Mouse (Mus musculus) stomach, embryonic 15.5 days (tissue): ENCODE data around the gene Lta. TPM values are rescaled to one million over a fixed set of nuclear protein-coding genes. Genes with fewer than 3 reads are reported as not detected.
"Not testable (repeated sequence)": the region's sequence is repeated elsewhere in the genome, so short reads cannot be mapped to it uniquely, and the experiment has no call there.

Experiments used
- ATAC-seq: fragments of 200-750 bp; cut with Nextera tagmentation; 2 replicates; pipeline ENCODE4 v1.8.0; 2017; ENCODE audit warnings: low read depth, moderate number of reproducible peaks, moderate TSS enrichment; ENCODE audit not compliant: insufficient read depth, low FRiP score
- H3K27ac ChIP-seq: fragments of 300-500 bp; sonication (generic); 2 replicates; pipeline ENCODE4 v1.5.1; 2015; ENCODE audit warnings: mild to moderate bottlenecking, inconsistent platforms
- H3K27me3 ChIP-seq: fragments of 300-500 bp; sonication (generic); replicated peaks from 2 replicates; pipeline ENCODE4 v1.6.1; 2015; ENCODE audit warnings: inconsistent platforms
- H3K36me3 ChIP-seq: fragments of 300-500 bp; sonication (generic); 2 replicates; pipeline ENCODE4 v1.6.1; 2015; ENCODE audit warnings: inconsistent platforms
- H3K4me1 ChIP-seq: fragments of 300-500 bp; sonication (generic); 2 replicates; pipeline ENCODE4 v1.6.1; 2015; ENCODE audit warnings: inconsistent platforms
- H3K4me2 ChIP-seq: fragments of 300-500 bp; sonication (generic); 2 replicates; pipeline ENCODE4 v1.6.1; 2015; ENCODE audit warnings: mild to moderate bottlenecking, inconsistent platforms
- H3K4me3 ChIP-seq: fragments of 300-500 bp; sonication (generic); replicated peaks from 2 replicates; pipeline ENCODE4 v1.5.1; 2015; ENCODE audit warnings: inconsistent platforms
- H3K9ac ChIP-seq: fragments of 300-500 bp; sonication (generic); 2 replicates; pipeline ENCODE4 v1.6.1; 2015; ENCODE audit warnings: inconsistent platforms
- H3K9me3 ChIP-seq: fragments of 300-500 bp; sonication (generic); 2 replicates; pipeline ENCODE4 v1.6.1; 2016; ENCODE audit warnings: inconsistent platforms
- WGBS: fragments of 180-500 bp; shearing (Covaris S2); methylation state at CpG from one replicate; pipeline ENCODE4 v1.1.7; 2015; 5-methylcytosine and 5-hydroxymethylcytosine counted together
- polyA plus RNA-seq: library from polyadenylated mRNA; unstranded; fragments of >200 nt; fragmentation: Nextera tagmentation; extraction: Ambion mirVana; gene quantifications from 2 replicates; pipeline ENCODE4 v1.2.1, GENCODE M21; 2015

Gene Lta
- polyA plus RNA-seq, 1 experiment from 2014 or later = 0.83 TPM

DNA sequence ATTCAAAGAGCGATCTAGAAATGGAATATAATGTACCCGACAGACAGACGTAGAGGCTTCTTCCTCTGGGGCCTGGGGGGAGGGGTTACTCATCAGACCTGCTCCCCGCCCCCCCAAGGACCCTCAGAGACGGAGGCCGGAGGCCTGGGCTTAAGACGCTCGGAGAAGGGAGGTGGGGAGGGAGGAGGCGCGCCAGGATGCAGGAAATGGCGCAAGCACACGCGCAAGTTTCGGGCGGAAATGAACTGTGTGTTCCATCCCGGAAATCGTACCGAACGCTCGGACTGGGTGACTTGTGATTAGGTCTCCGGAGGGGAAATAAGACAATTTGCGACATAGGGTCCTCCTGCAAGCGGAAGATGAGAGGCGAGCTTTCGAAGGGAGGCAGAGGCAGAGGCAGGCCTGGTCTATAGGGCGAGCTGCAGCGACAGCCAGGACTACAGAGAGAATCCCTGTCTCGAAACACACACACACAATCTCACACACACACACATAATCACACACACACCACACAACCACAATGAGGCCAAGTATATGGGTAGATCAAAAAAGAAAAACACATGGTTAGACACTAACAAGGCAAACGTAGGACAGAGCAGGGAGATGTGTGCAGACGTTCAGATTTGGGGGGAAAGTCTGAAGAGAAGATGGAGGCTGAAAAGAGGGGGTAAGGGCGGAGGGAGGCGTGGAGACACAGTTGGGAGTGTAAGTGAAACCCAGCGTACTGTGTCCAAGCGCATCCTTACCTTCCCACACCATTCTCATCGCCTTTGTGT, 30.7 kb upstream of the Lta start, which contains the start of gene Nfkbil1:
Nfkbil1 (minus strand) TSS at position 179 of the 776 bp plus-strand sequence.
- Histone ChIP-seq H3K4me2 (peak within 1 kb of the TSS; percentile 79), H3K4me1 (peaks cover 41% of the 10 kb centered on the region), H3K36me3 (peaks cover 5% of the 10 kb centered on the region; the same call in 1 of the 2 replicates), H3K4me3 (peak within 1 kb of the TSS; percentile 58), H3K27ac (peak within 1 kb of the TSS; percentile 95), H3K9me3 (no peaks in the 10 kb centered on the region), H3K27me3 (no peaks in the 10 kb centered on the region), H3K9ac (peak within 1 kb of the TSS; percentile 70)
- ATAC-seq = peak; percentile 80
- WGBS = under 1% methylated on average over 35 of the region's 35 CpGs

DNA sequence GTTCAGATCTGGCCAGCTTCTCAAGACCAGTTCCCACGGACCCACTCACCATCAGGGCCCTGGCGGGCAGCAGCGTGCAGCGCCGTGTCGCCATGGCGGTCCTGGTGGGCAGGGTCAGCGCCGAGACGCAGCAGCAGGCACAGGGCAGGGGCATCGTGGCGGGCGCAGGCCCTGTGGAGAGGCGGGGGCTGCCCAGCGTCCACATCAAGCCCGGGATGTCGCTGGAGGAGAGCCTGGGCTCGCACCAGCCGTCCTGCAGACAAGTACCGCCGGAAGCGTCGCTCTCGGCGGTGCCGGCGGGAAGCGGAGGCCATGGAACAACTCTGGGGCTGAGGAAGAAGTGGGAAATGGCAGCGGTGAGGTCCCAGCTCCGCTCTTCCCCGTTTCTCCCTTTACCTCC, 29.8 kb upstream of the Lta start:
- Histone ChIP-seq H3K27ac (peak overlapping the region; percentile 95), H3K27me3 (no peaks in the 10 kb centered on the region), H3K4me3 (peak overlapping the region; percentile 58), H3K9ac (peak overlapping the region; percentile 70), H3K4me2 (peak overlapping the region; percentile 79), H3K36me3 (peaks cover 5% of the 10 kb centered on the region; the same call in 1 of the 2 replicates), H3K9me3 (no peaks in the 10 kb centered on the region), H3K4me1 (peaks cover 34% of the 10 kb centered on the region)
- ATAC-seq = no peak
- WGBS = 2% methylated on average over 31 of the region's 31 CpGs

DNA sequence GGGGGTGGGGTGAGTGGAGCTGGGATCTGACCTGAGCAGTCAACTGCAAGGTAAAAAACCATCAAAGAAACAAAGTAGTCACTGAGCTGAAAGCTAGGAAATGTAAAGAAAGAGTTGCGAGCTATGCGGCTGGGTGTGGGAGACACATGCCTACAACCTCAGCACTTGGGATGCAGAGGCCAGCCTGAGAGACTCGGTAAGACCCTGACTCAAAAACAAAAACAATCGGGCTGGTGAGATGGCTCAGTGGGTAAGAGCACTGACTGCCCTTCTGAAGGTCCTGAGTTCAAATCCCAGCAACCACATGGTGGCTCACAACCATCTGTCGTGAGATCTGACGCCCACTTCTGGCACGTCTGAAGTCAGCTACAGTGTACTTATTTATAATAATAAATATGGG, 28.9 kb upstream of the Lta start:
- Histone ChIP-seq H3K4me1 (peaks cover 39% of the 10 kb centered on the region), H3K4me3 (peak overlapping the region; percentile 58; the same call in 1 of the 2 replicates), H3K36me3 (peaks cover 12% of the 10 kb centered on the region), H3K4me2 (peak overlapping the region; percentile 79), H3K27ac (peak overlapping the region; percentile 95)
- not testable (repeated sequence) for ATAC-seq, H3K27me3 ChIP-seq, H3K9me3 ChIP-seq, H3K9ac ChIP-seq
- WGBS = 78% methylated on average over 7 of the region's 7 CpGs

DNA sequence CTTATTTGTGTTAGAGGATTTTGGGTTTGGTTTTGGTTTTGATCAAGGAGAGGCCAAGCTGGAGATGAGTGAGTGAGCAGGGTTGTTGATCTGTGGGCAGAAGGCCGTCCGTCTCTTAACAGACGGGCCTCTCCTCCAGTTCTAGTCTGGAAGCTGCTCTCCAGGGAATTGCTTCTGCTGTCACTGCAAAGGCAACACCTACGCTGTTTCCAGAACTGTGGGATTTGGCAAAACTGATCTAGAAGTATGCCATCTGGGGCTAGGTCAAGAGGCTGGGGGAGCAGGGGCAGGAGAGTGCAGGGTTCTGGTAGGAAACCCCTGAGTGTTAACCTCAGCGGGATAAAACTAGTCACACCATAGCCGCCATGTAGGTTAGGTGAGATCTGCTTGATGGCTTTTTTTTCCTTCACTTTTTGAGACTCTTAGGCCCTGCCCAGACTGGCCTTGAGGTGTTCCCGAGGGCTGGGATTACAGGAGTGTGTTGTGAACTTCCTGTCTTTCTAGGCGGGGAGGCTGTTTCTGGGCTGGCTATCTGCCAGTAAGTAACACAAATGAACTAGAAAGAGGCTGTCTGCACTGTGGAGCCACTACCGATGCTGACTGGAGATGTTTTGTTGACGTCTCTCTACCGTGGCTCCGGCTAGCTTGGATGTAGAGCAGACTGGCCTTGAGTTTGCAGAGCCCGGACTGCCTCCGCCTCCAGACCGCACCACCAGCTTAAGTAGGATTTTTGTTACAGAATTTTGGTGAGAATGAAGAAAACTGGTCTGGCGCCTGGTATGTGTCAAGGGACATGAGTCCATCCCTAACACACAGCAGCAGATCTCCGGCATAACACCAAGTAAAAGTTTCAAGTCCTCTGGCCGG, 28.2 kb upstream of the Lta start, which contains the start of gene Atp6v1g2:
Atp6v1g2 (plus strand) TSS at position 547 of the 867 bp plus-strand sequence.
- peak within 1 kb of the TSS; percentile 22; the same call in 1 of the 2 replicates for H3K9ac ChIP-seq
- WGBS = 38% methylated on average over 18 of the region's 18 CpGs

DNA sequence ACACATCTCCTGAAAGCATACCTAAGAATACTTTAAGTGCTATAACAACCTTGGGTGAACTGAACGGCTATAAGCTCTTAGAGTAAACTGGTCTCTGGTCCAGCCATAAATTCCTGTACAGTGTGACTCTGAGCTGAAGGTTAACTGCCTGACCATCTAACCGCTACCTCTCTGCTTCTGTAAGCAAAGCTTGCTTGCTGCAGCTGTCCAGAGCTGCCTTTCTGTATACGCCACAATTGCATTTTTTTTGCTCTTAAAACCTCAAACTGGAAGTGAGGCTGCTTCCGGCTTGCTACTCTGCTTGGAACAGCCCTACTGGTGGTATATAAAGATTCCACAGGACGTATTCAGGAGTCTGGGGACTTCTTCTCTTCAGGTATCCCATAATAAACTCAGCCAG, 27.5 kb upstream of the Lta start:
- H3K4me1 ChIP-seq = peaks cover 41% of the 10 kb centered on the region
- no peak overlapping the region for H3K4me3 ChIP-seq
- H3K9ac ChIP-seq = no peak overlapping the region
- peak overlapping the region; percentile 95 for H3K27ac ChIP-seq
- H3K36me3 ChIP-seq = peaks cover 13% of the 10 kb centered on the region
- no peaks in the 10 kb centered on the region for H3K9me3 ChIP-seq
- ATAC-seq = no peak
- no peaks in the 10 kb centered on the region for H3K27me3 ChIP-seq
- peak overlapping the region; percentile 12; the same call in 1 of the 2 replicates for H3K4me2 ChIP-seq
- WGBS = 54% methylated on average over 5 of the region's 5 CpGs

More for the DNA sequence above, 28.2 kb upstream of the Lta start, which contains the start of gene Atp6v1g2:
- no peaks in the 10 kb centered on the region for H3K9me3 ChIP-seq
- H3K27ac ChIP-seq = peak within 1 kb of the TSS; percentile 95
- H3K4me2 ChIP-seq = peak within 1 kb of the TSS; percentile 79
- H3K4me3 ChIP-seq = peak within 1 kb of the TSS; percentile 58; the same call in 1 of the 2 replicates
- peaks cover 39% of the 10 kb centered on the region for H3K4me1 ChIP-seq
- no peak for ATAC-seq
- peaks cover 13% of the 10 kb centered on the region for H3K36me3 ChIP-seq
- H3K27me3 ChIP-seq = no peaks in the 10 kb centered on the region

DNA sequence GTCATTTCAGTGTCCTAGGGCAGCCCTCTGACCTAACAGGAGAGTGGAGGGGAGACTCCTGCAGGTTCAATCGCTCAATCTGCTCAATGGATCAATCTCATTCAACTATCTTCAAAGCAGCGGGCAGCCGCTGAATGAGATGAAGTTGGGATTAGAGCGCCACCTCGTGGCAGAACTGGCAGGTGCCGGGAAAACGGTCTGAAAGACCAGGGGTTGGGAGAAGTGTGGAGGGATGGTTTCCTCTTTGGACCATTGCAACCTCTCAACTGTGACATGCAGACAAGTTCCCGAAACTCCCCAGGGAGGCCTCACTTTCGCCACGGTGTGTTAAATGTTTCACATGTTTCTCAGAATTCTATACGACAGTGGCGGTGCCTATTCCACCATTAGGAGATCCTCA, 26.9 kb upstream of the Lta start:
- peaks cover 13% of the 10 kb centered on the region for H3K36me3 ChIP-seq
- no peaks in the 10 kb centered on the region for H3K27me3 ChIP-seq
- no peak overlapping the region for H3K4me3 ChIP-seq
- ATAC-seq = no peak
- WGBS = 10% methylated on average over 12 of the region's 12 CpGs
- H3K27ac ChIP-seq = 0 out of 2 replicates have a peak overlapping the region, but pooled peaks have one; percentile 95
- H3K4me1 ChIP-seq = peaks cover 44% of the 10 kb centered on the region
- H3K9me3 ChIP-seq = no peaks in the 10 kb centered on the region
- 0 out of 2 replicates have a peak overlapping the region, but pooled peaks have one; percentile 12 for H3K4me2 ChIP-seq
- H3K9ac ChIP-seq = no peak overlapping the region

DNA sequence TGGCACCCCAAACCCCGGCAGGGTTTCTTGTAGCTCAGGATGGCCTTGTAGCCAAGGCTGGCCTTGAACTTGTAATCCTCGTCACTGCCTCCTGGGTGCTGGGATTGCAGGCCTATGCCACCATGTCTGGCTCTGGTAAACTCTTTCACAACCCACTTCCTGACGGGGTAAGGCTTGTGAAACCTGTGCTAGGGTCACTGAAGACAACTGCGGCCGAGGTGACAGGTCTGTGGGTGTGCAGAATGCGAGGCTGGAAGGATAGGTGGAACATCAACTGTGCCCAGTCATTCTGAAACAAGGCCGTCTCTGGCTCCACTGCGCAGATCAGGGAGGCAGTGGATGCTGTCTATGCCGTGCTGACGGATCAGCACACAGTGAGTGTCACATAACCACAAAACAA, 25.9 kb upstream of the Lta start:
- Histone ChIP-seq H3K27me3 (no peaks in the 10 kb centered on the region), H3K4me2 (no peak overlapping the region), H3K27ac (no peak overlapping the region), H3K9me3 (no peaks in the 10 kb centered on the region), H3K36me3 (peaks cover 13% of the 10 kb centered on the region), H3K4me3 (no peak overlapping the region), H3K4me1 (peaks cover 36% of the 10 kb centered on the region), H3K9ac (no peak overlapping the region)
- no peak for ATAC-seq
- WGBS = 90% methylated on average over 10 of the region's 10 CpGs

DNA sequence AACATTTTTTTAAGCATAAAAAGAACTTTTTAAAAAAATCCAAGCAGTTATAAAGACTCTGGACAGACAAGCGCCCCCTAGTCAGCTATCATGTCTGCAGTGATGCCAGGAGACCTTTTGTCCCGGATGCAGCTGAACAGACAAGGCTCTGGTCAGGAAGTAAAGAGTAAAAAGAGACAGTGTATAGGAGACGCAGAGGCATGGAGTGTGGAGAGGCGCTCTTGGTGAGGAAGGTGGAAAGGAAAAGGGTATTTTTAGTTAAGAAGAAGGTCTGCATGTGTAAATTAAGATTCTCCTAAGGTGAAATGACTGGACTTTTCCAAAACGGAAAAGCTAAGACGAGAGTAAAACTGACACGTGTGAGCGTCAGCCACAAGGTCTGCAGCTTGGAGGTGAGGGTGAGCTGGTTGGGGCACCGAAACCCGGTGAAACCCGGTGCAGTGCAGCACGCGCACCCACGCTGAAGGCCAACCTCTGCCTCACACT, 21.5 kb upstream of the Lta start:
- H3K36me3 ChIP-seq = peaks cover 23% of the 10 kb centered on the region
- no peak overlapping the region for H3K9ac ChIP-seq
- no peak for ATAC-seq
- WGBS = 85% methylated on average over 14 of the region's 14 CpGs
- no peaks in the 10 kb centered on the region for H3K9me3 ChIP-seq
- H3K4me2 ChIP-seq = no peak overlapping the region
- no peak overlapping the region for H3K4me3 ChIP-seq
- no peaks in the 10 kb centered on the region for H3K27me3 ChIP-seq
- no peak overlapping the region for H3K27ac ChIP-seq
- peaks cover 10% of the 10 kb centered on the region; the same call in 1 of the 2 replicates for H3K4me1 ChIP-seq

DNA sequence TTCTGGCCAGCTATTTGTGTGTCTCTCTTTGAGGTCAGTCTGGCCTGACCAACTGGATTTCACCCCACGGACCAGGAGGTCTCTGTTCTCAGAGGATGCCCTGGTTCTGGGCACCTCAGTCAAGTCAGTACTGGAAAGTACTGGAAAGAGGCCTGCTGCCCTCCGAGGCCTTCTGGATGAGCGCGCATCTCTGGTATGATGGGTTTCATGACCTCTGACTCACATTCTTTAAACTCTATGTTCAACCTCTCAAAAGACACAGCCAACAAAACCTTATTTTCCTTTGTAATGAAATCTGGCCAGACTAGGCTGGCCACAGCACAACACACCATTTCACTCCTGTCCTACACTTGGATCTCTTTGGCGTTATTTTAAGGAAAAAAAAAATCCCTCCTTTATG, 20.3 kb upstream of the Lta start:
- Histone ChIP-seq H3K4me3 (no peak overlapping the region), H3K9ac (no peak overlapping the region), H3K4me1 (peaks cover 16% of the 10 kb centered on the region; the same call in 1 of the 2 replicates), H3K27ac (no peak overlapping the region), H3K4me2 (no peak overlapping the region), H3K27me3 (no peaks in the 10 kb centered on the region), H3K9me3 (no peaks in the 10 kb centered on the region), H3K36me3 (peaks cover 19% of the 10 kb centered on the region)
- WGBS = 89% methylated on average over 5 of the region's 5 CpGs
- ATAC-seq = no peak

DNA sequence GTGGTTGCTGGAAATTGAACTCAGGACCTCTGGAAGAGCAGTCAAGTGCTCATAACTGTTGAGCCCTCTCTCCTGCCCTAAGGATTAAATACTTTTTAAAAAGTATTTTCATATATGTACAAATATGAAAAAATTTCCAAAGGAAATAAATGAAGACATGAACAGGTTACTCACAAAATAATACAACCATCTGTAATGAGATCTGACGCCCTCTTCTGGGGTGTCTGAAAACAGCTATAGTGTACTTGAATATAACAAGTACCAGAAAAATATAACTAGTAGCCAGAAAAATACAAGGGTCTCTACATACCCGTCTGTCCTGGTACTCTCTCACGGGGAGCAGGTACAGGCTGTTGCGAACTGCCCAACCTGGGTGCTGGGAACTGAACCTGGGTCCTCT, 19.5 kb upstream of the Lta start:
- no peak overlapping the region for H3K27ac ChIP-seq
- no peak overlapping the region for H3K9ac ChIP-seq
- WGBS = 93% methylated on average over 4 of the region's 4 CpGs
- no peak overlapping the region for H3K4me2 ChIP-seq
- H3K9me3 ChIP-seq = no peaks in the 10 kb centered on the region
- ATAC-seq = no peak
- no peaks in the 10 kb centered on the region for H3K27me3 ChIP-seq
- H3K36me3 ChIP-seq = peaks cover 24% of the 10 kb centered on the region
- no peak overlapping the region for H3K4me3 ChIP-seq
- peaks cover 14% of the 10 kb centered on the region; the same call in 1 of the 2 replicates for H3K4me1 ChIP-seq

DNA sequence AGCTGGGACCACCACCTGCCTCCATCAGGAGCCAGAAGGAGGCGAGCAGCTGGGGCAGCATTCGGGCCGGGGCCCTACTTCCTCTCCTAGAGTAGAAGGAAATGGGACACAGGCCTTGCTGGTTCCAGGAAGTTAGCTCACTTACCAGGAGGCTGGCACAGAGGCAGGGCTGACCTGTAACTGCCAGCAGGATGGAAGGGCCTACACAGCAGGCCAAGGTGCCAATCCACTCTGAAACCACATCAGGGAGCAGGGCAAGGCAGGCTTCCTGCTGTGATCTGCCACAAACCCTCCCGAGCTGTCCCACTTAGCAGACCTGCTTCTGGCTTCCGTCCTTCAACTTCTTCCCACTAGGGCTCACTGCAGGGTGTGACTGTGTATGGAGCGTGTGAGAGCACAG, 17.1 kb upstream of the Lta start:
- H3K4me1 ChIP-seq = peaks cover 7% of the 10 kb centered on the region; the same call in 1 of the 2 replicates
- H3K9me3 ChIP-seq = no peaks in the 10 kb centered on the region
- H3K27ac ChIP-seq = peak overlapping the region; percentile 42; the same call in 1 of the 2 replicates
- no peaks in the 10 kb centered on the region for H3K27me3 ChIP-seq
- no peak for ATAC-seq
- no peak overlapping the region for H3K4me3 ChIP-seq
- WGBS = 63% methylated on average over 6 of the region's 6 CpGs
- H3K9ac ChIP-seq = no peak overlapping the region
- H3K4me2 ChIP-seq = no peak overlapping the region
- peaks cover 17% of the 10 kb centered on the region for H3K36me3 ChIP-seq
